Mouse (Mus musculus) intestine, postnatal 0 days (tissue): ENCODE data around the gene Tgif2. TPM values are rescaled to one million over a fixed set of nuclear protein-coding genes. Genes with fewer than 3 reads are reported as not detected.

Experiments
- ATAC-seq: fragments of 200-750 bp; cut with Nextera tagmentation; 2 replicates; pipeline ENCODE4 v1.8.0; 2017; ENCODE audit warnings: mild to moderate bottlenecking, moderate TSS enrichment, moderate library complexity
- H3K27ac ChIP-seq: fragments of 300-500 bp; sonication (generic); 2 replicates; pipeline ENCODE4 v1.5.1; 2014; ENCODE audit warnings: mild to moderate bottlenecking, low read depth, low read length, moderate library complexity
- H3K27me3 ChIP-seq: fragments of 300-500 bp; sonication (generic); replicated peaks from 2 replicates; pipeline ENCODE4 v1.6.1; 2014; ENCODE audit warnings: low read length, mixed read lengths; ENCODE audit not compliant: control insufficient read depth, insufficient read depth
- H3K36me3 ChIP-seq: fragments of 300-500 bp; sonication (generic); 2 replicates; pipeline ENCODE4 v1.6.1; 2014; ENCODE audit warnings: mild to moderate bottlenecking, moderate library complexity; ENCODE audit not compliant: control insufficient read depth, insufficient read depth
- H3K4me1 ChIP-seq: fragments of 300-500 bp; sonication (generic); replicated peaks from 2 replicates; pipeline ENCODE4 v1.6.1; 2014; ENCODE audit warnings: antibody characterized with exemption, low read length, mixed read lengths; ENCODE audit not compliant: control insufficient read depth, insufficient read depth
- H3K4me2 ChIP-seq: fragments of 300-500 bp; sonication (generic); replicated peaks from 2 replicates; pipeline ENCODE4 v1.6.1; 2014; ENCODE audit warnings: low read depth, mild to moderate bottlenecking, moderate library complexity
- H3K4me3 ChIP-seq: fragments of 300-500 bp; sonication (generic); 2 replicates; pipeline ENCODE4 v1.5.1; 2014; ENCODE audit warnings: low read depth, low read length
- H3K9ac ChIP-seq: fragments of 300-500 bp; sonication (generic); 2 replicates; pipeline ENCODE4 v1.6.1; 2014; ENCODE audit warnings: mild to moderate bottlenecking, low read depth, low read length
- H3K9me3 ChIP-seq: fragments of 300-500 bp; sonication (generic); 2 replicates; pipeline ENCODE4 v1.6.1; 2016; ENCODE audit warnings: mixed run types; ENCODE audit not compliant: control insufficient read depth
- CTCF ChIP-seq: sonication (generic); IDR thresholded peaks from 2 replicates; pipeline ENCODE4 v1.5.1; 2016; ENCODE audit warnings: low read depth, mild to moderate bottlenecking, control low read depth, antibody characterized with exemption, moderate library complexity
- WGBS: fragments of 180-500 bp; shearing (Covaris S2); extraction: QIAGEN DNeasy Blood & Tissue Kit; methylation state at CpG from one replicate; pipeline ENCODE4 v1.1.7; 2014; 5-methylcytosine and 5-hydroxymethylcytosine counted together
- polyA plus RNA-seq: library from polyadenylated mRNA; unstranded; fragments of >200 nt; fragmentation: Nextera tagmentation; extraction: Ambion mirVana; gene quantifications from 2 replicates; pipeline ENCODE4 v1.2.1, GENCODE M21; 2015

Gene Tgif2
- polyA plus RNA-seq, 1 experiment from 2014 or later = 7.0 TPM

DNA sequence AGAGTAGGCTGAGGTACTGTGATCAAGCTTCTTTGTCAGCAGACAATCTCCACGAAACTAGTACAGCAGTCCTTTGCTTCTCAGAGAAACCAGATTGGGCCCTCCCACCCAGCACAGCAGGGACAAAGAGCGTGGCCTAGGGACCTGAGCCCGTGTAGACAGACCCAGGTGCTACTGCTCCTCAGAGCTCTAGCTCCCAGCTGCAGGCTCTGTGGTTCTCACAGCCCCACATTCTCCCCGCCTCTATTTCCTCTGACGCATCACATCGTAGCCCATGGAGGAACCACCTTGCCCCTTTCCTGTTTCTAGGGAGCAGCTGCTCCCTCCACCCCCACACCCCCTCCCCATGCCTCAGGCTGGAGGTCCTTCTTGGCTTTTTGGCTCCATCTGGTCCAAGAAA is 47.2 kb downstream of the Tgif2 start, which contains the start of gene Sla2:
Sla2 (minus strand) TSS at position 176 of the 400 bp plus-strand sequence.
- 64% methylated on average over 6 of the region's 6 CpGs for WGBS
- H3K4me3 ChIP-seq = no peak within 1 kb of the TSS
- ATAC-seq = no peak

DNA sequence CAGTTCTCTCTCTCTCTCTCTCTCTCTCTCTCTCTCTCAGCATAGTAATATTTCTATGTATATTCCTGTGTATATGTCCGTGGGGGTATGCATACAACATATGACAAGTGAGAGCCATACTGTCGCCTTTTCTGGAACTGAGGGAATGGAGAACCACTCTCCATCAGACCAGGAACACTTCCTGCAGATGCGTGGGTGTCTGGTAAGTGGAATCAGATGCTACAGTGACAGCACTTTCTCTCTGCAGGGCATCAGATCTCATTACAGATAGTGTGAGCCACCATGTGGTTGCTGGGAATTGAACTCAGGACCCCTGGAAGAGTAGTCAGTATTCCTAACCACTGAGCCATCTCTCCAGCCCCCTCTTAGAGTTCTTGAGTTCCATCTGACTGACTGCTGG is 48.7 kb downstream of the Tgif2 start:
- no peak for ATAC-seq
- Histone ChIP-seq H3K4me1 (no peaks in the 10 kb centered on the region), H3K27me3 (no peaks in the 10 kb centered on the region), H3K27ac (no peak overlapping the region), H3K4me3 (no peak overlapping the region), H3K36me3 (no peaks in the 10 kb centered on the region), H3K9ac (no peak overlapping the region), H3K9me3 (no peaks in the 10 kb centered on the region), H3K4me2 (no peak overlapping the region)
- 75% methylated on average over 3 of the region's 3 CpGs for WGBS
- no peak for TF ChIP-seq CTCF

More for the DNA sequence above, 47.2 kb downstream of the Tgif2 start, which contains the start of gene Sla2:
- no peaks in the 10 kb centered on the region for H3K36me3 ChIP-seq
- no peak within 1 kb of the TSS for H3K27ac ChIP-seq
- H3K9ac ChIP-seq = no peak within 1 kb of the TSS
- H3K27me3 ChIP-seq = no peaks in the 10 kb centered on the region
- no peaks in the 10 kb centered on the region for H3K4me1 ChIP-seq
- no peak for TF ChIP-seq CTCF
- no peak within 1 kb of the TSS for H3K4me2 ChIP-seq
- H3K9me3 ChIP-seq = no peaks in the 10 kb centered on the region

GRCm38 (mm10) chr2:156892240-156892639 is 52.4 kb downstream of the Tgif2 start:
- TF ChIP-seq CTCF = no peak
- H3K4me2 ChIP-seq = no peak overlapping the region
- H3K4me3 ChIP-seq = no peak overlapping the region
- no peaks in the 10 kb centered on the region for H3K27me3 ChIP-seq
- WGBS = 43% methylated on average over 3 of the region's 3 CpGs
- no peaks in the 10 kb centered on the region for H3K36me3 ChIP-seq
- H3K9me3 ChIP-seq = no peaks in the 10 kb centered on the region
- H3K4me1 ChIP-seq = no peaks in the 10 kb centered on the region
- no peak for ATAC-seq
- H3K9ac ChIP-seq = no peak overlapping the region
- no peak overlapping the region for H3K27ac ChIP-seq

DNA sequence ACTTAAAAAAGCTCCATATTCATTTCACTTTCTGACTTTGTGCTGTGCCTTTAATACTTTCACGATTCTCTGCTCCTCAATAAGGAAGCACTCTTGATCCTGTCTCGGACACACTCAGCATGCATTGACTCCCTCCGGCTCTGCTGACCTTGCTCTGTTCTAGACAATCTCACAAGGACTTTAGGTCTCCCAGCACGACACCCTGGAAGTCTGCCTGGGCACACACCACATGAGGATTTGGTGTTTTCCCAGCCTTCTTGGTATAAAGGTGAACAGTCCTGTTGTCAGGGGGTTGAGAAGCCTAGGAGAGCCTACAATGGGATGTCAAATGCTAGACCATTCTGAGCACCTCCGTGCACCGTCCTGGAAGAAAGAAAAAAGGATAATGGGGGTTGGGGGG is 53.0 kb downstream of the Tgif2 start:
- Histone ChIP-seq H3K4me3 (no peak overlapping the region), H3K4me2 (no peak overlapping the region), H3K27ac (no peak overlapping the region), H3K9ac (no peak overlapping the region), H3K4me1 (no peaks in the 10 kb centered on the region), H3K36me3 (no peaks in the 10 kb centered on the region), H3K27me3 (no peaks in the 10 kb centered on the region), H3K9me3 (no peaks in the 10 kb centered on the region)
- 72% methylated on average over 6 of the region's 6 CpGs for WGBS
- TF ChIP-seq CTCF = no peak
- no peak for ATAC-seq

- Histone ChIP-seq H3K4me1 (no peaks in the 10 kb centered on the region), H3K4me3 (no peak overlapping the region), H3K9me3 (no peaks in the 10 kb centered on the region), H3K27me3 (no peaks in the 10 kb centered on the region), H3K9ac (no peak overlapping the region), H3K27ac (no peak overlapping the region), H3K4me2 (peak overlapping the region; percentile 13; the same call in 1 of the 2 replicates), H3K36me3 (no peaks in the 10 kb centered on the region)
- no peak for TF ChIP-seq CTCF
- 0 out of 2 replicates have a peak, but pooled peaks have one; percentile 31 for ATAC-seq
- 45% methylated on average over 15 of the region's 15 CpGs for WGBS
These were observed 54.9 kb downstream of the Tgif2 start for GRCm38 (mm10) chr2:156894496-156895265.

- no peak overlapping the region for H3K4me2 ChIP-seq
- no peaks in the 10 kb centered on the region for H3K27me3 ChIP-seq
- H3K9ac ChIP-seq = no peak overlapping the region
- H3K36me3 ChIP-seq = no peaks in the 10 kb centered on the region
- H3K4me1 ChIP-seq = no peaks in the 10 kb centered on the region
- ATAC-seq = no peak
- no peaks in the 10 kb centered on the region for H3K9me3 ChIP-seq
- WGBS = 65% methylated on average over 9 of the region's 9 CpGs
- no peak for TF ChIP-seq CTCF
- no peak overlapping the region for H3K27ac ChIP-seq
- no peak overlapping the region for H3K4me3 ChIP-seq
These were observed 56.6 kb downstream of the Tgif2 start for GRCm38 (mm10) chr2:156896384-156896914.
